Mouse (Mus musculus): ENCODE measurements at regions not wholly inside any gene's neighbourhood (a gene's known extent, or its start where the extent isn't known, plus 50 kb on each side); places are given as distances from the start of the nearest gene placed in this dataset.

- WGBS, result 79% methylated on average over 11 of the region's 11 CpGs
- H3K36me3 ChIP-seq (ENCODE audit: control insufficient read depth, insufficient read depth, low read length), result no peaks in the 10 kb centered on the region
- no peak for ATAC-seq (ENCODE audit: low read depth)
- H3K4me3 ChIP-seq (ENCODE audit: low read depth, low read length), result no peak overlapping the region
- H3K27ac ChIP-seq (ENCODE audit: low read depth, low read length), result no peak overlapping the region
- no peaks in the 10 kb centered on the region for H3K27me3 ChIP-seq (ENCODE audit: control insufficient read depth, insufficient read depth, low read length)
- no peak overlapping the region for H3K9ac ChIP-seq (replicated peaks; ENCODE audit: low read depth, low read length)
- no peaks in the 10 kb centered on the region for H3K4me1 ChIP-seq (ENCODE audit: control insufficient read depth, insufficient read depth, low read length)
- H3K9me3 ChIP-seq (ENCODE audit: control insufficient read depth, low read length), result no peaks in the 10 kb centered on the region
- no peak overlapping the region for H3K4me2 ChIP-seq (ENCODE audit: low read depth, low read length)
These were observed 171.6 kb upstream of the Pkn2 start for GRCm38 (mm10) chr3:143053286-143053993.

DNA sequence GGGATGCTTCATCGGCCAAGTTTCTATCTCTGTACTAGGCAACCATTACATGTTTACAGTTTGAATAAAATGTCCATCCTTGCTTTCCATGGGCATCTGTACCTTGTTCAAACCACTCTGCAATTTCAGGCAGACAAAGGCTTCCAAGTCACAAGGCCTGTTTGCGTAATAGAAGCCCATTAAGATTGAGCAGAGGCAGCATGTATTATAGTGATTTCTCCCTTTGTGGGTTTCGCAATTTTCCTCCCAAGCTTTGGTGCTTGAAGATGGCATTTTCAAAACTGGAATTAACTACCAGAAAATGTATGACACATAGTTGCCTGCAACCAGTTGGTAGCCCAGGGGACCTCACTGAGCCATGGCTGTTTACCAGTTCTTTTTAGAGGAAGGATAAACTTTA lies 158.9 kb upstream of the Pkn2 start:
- no peak for ATAC-seq (ENCODE audit: low read depth)

DNA sequence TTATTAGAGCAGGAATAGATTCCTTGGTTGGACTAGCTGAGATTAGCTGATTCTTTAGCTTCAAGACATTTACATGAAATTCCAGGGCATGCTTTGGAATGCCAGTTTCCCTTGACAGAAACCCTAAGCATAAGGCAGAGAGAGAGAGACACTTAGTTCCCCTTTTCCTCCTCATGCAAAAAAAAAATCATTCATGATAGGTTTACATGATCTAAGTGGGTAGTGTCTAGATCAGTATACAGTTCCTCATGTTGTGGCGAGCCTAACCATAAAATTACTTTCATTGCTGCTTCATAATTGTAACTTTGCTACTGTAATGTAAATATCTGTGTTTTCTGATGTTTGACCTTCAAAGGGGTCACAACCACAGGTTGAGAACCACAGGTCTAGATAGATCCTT lies 154.3 kb upstream of the Pkn2 start:
- H3K4me1 ChIP-seq (ENCODE audit: control insufficient read depth, insufficient read depth, low read length), result no peaks in the 10 kb centered on the region
- no peaks in the 10 kb centered on the region for H3K36me3 ChIP-seq (ENCODE audit: control insufficient read depth, insufficient read depth, low read length)
- no peak overlapping the region for H3K9ac ChIP-seq (replicated peaks; ENCODE audit: low read depth, low read length)
- no peak overlapping the region for H3K4me3 ChIP-seq (ENCODE audit: low read depth, low read length)
- ATAC-seq (ENCODE audit: low read depth), result no peak
- no peaks in the 10 kb centered on the region for H3K9me3 ChIP-seq (ENCODE audit: control insufficient read depth, low read length)
- 89% methylated on average over 1 of the region's 1 CpGs for WGBS
- H3K4me2 ChIP-seq (ENCODE audit: low read depth, low read length), result no peak overlapping the region
- no peaks in the 10 kb centered on the region for H3K27me3 ChIP-seq (ENCODE audit: control insufficient read depth, insufficient read depth, low read length)
- no peak overlapping the region for H3K27ac ChIP-seq (ENCODE audit: low read depth, low read length)

More for the DNA sequence above, 158.9 kb upstream of the Pkn2 start:
- Histone ChIP-seq H3K9me3 (ENCODE audit: control insufficient read depth, low read length) (no peaks in the 10 kb centered on the region), H3K9ac (replicated peaks; ENCODE audit: low read depth, low read length) (no peak overlapping the region), H3K4me1 (ENCODE audit: control insufficient read depth, insufficient read depth, low read length) (no peaks in the 10 kb centered on the region), H3K27me3 (ENCODE audit: control insufficient read depth, insufficient read depth, low read length) (no peaks in the 10 kb centered on the region), H3K27ac (ENCODE audit: low read depth, low read length) (no peak overlapping the region), H3K36me3 (ENCODE audit: control insufficient read depth, insufficient read depth, low read length) (no peaks in the 10 kb centered on the region), H3K4me2 (ENCODE audit: low read depth, low read length) (no peak overlapping the region), H3K4me3 (ENCODE audit: low read depth, low read length) (no peak overlapping the region)
- WGBS, result 89% methylated on average over 3 of the region's 3 CpGs

DNA sequence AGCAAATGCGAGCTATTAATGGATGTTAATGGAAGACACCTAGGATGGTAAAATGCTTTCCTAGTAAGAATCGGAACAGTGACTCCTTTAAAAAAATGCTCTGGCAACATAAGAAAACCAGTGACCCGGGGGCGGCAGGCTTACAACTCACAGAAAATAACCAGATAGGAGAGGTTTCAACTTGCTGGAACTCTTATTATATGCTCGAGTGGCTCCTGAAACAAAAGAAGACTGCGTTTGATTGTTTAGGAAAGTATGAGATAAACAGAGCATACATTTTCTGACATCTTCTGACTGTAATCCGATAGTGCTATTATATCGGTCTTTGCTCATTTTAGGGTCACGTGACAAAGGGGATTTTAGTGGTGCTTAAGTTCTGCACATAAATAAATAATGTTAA lies 152.8 kb upstream of the Pkn2 start:
- no peak overlapping the region for H3K27ac ChIP-seq (ENCODE audit: low read depth, low read length)
- no peak for ATAC-seq (ENCODE audit: low read depth)
- 84% methylated on average over 9 of the region's 9 CpGs for WGBS
- H3K4me2 ChIP-seq (ENCODE audit: low read depth, low read length), result no peak overlapping the region
- no peak overlapping the region for H3K4me3 ChIP-seq (ENCODE audit: low read depth, low read length)
- no peaks in the 10 kb centered on the region for H3K4me1 ChIP-seq (ENCODE audit: control insufficient read depth, insufficient read depth, low read length)
- H3K27me3 ChIP-seq (ENCODE audit: control insufficient read depth, insufficient read depth, low read length), result no peaks in the 10 kb centered on the region
- no peaks in the 10 kb centered on the region for H3K9me3 ChIP-seq (ENCODE audit: control insufficient read depth, low read length)
- no peak overlapping the region for H3K9ac ChIP-seq (replicated peaks; ENCODE audit: low read depth, low read length)
- no peaks in the 10 kb centered on the region for H3K36me3 ChIP-seq (ENCODE audit: control insufficient read depth, insufficient read depth, low read length)

DNA sequence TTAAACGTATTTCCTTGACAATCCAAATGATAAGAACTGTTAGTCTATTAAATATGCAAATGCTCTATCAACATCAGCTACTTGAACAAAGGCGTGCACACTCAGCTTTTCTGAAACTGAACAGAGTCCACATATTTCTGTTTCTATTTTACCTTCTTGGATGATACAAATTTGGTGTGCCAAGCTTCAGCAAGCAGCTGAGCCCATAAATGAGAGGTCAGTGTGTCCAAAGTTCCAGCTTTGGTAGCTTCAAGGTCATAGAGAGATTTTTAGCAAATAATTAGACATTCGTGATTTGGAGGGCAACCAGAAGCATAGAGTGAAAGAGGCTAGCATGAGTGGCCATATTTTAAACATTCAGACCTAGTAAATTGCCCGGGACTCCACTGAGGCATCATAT lies 140.7 kb upstream of the Pkn2 start:
- no peak for ATAC-seq (ENCODE audit: low read depth)
- 83% methylated on average over 4 of the region's 4 CpGs for WGBS
- no peaks in the 10 kb centered on the region for H3K36me3 ChIP-seq (ENCODE audit: control insufficient read depth, insufficient read depth, low read length)

DNA sequence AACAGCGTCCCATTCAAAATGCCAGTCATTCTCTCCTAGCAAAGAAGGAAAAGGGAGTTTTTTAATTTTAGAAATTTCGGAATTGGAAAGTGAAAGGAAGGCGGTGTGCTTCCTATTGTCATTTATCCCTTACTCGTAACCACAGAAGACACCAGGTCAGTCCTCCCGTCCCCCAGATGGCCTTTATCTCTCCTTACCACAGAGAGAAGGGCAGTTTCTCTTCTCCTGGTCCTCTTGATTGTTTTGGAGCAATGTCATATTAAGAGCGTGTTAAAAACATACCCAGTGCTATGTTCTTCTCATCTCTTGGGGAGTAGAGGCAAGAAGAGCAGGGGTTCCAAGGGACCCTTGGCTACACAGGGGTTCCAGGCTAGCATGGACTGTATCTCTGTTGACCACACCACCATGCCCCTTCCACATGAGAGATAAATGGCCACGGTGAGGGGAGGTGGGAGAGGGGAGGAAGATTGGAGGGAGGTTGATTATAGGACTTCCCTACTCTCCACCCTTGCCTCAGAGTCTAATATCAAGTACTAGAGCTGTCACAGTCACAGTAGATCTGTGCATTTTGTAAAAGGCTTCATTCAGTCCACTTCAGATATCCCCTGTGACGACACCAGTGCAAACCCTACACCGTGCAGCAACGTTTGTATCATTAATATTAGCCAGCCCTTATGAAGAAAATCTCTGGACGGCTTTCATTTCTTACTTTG lies 139.5 kb upstream of the Pkn2 start:
- no peaks in the 10 kb centered on the region for H3K27me3 ChIP-seq (ENCODE audit: control insufficient read depth, insufficient read depth, low read length)
- H3K4me1 ChIP-seq (ENCODE audit: control insufficient read depth, insufficient read depth, low read length), result no peaks in the 10 kb centered on the region
- WGBS, result 80% methylated on average over 11 of the region's 11 CpGs
- H3K4me2 ChIP-seq (ENCODE audit: low read depth, low read length), result no peak overlapping the region
- H3K9me3 ChIP-seq (ENCODE audit: control insufficient read depth, low read length), result no peaks in the 10 kb centered on the region
- no peak overlapping the region for H3K9ac ChIP-seq (replicated peaks; ENCODE audit: low read depth, low read length)
- no peak overlapping the region for H3K27ac ChIP-seq (ENCODE audit: low read depth, low read length)
- no peak for ATAC-seq (ENCODE audit: low read depth)
- H3K4me3 ChIP-seq (ENCODE audit: low read depth, low read length), result no peak overlapping the region
- H3K36me3 ChIP-seq (ENCODE audit: control insufficient read depth, insufficient read depth, low read length), result no peaks in the 10 kb centered on the region

More for the DNA sequence above, 140.7 kb upstream of the Pkn2 start:
- H3K9ac ChIP-seq (replicated peaks; ENCODE audit: low read depth, low read length), result no peak overlapping the region
- H3K9me3 ChIP-seq (ENCODE audit: control insufficient read depth, low read length), result no peaks in the 10 kb centered on the region
- no peak overlapping the region for H3K27ac ChIP-seq (ENCODE audit: low read depth, low read length)
- H3K4me2 ChIP-seq (ENCODE audit: low read depth, low read length), result no peak overlapping the region
- no peaks in the 10 kb centered on the region for H3K27me3 ChIP-seq (ENCODE audit: control insufficient read depth, insufficient read depth, low read length)
- H3K4me1 ChIP-seq (ENCODE audit: control insufficient read depth, insufficient read depth, low read length), result no peaks in the 10 kb centered on the region
- H3K4me3 ChIP-seq (ENCODE audit: low read depth, low read length), result no peak overlapping the region

DNA sequence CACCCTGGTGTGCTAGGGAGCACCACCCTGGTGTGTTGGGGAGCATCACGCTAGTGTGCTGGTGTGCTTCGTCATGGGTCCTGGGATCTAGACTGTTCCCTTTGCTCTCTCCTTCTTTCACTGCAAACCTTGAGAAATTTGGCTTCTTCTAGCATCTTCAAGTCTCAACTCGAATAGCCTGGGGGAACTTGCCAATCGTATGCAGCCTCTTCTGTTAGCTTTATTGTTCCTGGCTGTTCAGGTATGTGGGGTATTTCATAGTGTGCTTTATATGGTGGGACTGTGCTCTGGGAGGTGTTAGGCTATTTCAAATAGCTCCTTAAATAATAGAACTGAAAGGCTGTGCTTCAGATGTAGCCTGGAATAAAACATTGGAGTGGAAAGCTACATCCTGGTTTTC lies 135.7 kb upstream of the Pkn2 start:
- no peak for ATAC-seq (ENCODE audit: low read depth)
- no peaks in the 10 kb centered on the region for H3K4me1 ChIP-seq (ENCODE audit: control insufficient read depth, insufficient read depth, low read length)
- H3K9ac ChIP-seq (replicated peaks; ENCODE audit: low read depth, low read length), result no peak overlapping the region
- H3K36me3 ChIP-seq (ENCODE audit: control insufficient read depth, insufficient read depth, low read length), result no peaks in the 10 kb centered on the region
- no peak overlapping the region for H3K27ac ChIP-seq (ENCODE audit: low read depth, low read length)
- H3K9me3 ChIP-seq (ENCODE audit: control insufficient read depth, low read length), result no peaks in the 10 kb centered on the region
- WGBS, result 88% methylated on average over 4 of the region's 4 CpGs
- no peaks in the 10 kb centered on the region for H3K27me3 ChIP-seq (ENCODE audit: control insufficient read depth, insufficient read depth, low read length)
- H3K4me2 ChIP-seq (ENCODE audit: low read depth, low read length), result no peak overlapping the region
- no peak overlapping the region for H3K4me3 ChIP-seq (ENCODE audit: low read depth, low read length)

GRCm38 (mm10) chr3:143016758-143017157 lies 135.0 kb upstream of the Pkn2 start:
- 89% methylated on average over 5 of the region's 5 CpGs for WGBS
- H3K27ac ChIP-seq (ENCODE audit: low read depth, low read length), result no peak overlapping the region
- no peak for ATAC-seq (ENCODE audit: low read depth)

GRCm38 (mm10) chr3:143014421-143014820 lies 132.6 kb upstream of the Pkn2 start:
- H3K4me3 ChIP-seq (ENCODE audit: low read depth, low read length), result no peak overlapping the region
- ATAC-seq (ENCODE audit: low read depth), result no peak
- 91% methylated on average over 4 of the region's 4 CpGs for WGBS
- no peak overlapping the region for H3K27ac ChIP-seq (ENCODE audit: low read depth, low read length)
- H3K9me3 ChIP-seq (ENCODE audit: control insufficient read depth, low read length), result no peaks in the 10 kb centered on the region
- no peaks in the 10 kb centered on the region for H3K27me3 ChIP-seq (ENCODE audit: control insufficient read depth, insufficient read depth, low read length)
- H3K36me3 ChIP-seq (ENCODE audit: control insufficient read depth, insufficient read depth, low read length), result no peaks in the 10 kb centered on the region
- H3K9ac ChIP-seq (replicated peaks; ENCODE audit: low read depth, low read length), result no peak overlapping the region
- no peaks in the 10 kb centered on the region for H3K4me1 ChIP-seq (ENCODE audit: control insufficient read depth, insufficient read depth, low read length)
- H3K4me2 ChIP-seq (ENCODE audit: low read depth, low read length), result no peak overlapping the region

More at GRCm38 (mm10) chr3:143016758-143017157, 135.0 kb upstream of the Pkn2 start:
- Histone ChIP-seq H3K9ac (replicated peaks; ENCODE audit: low read depth, low read length) (no peak overlapping the region), H3K4me2 (ENCODE audit: low read depth, low read length) (no peak overlapping the region), H3K27me3 (ENCODE audit: control insufficient read depth, insufficient read depth, low read length) (no peaks in the 10 kb centered on the region), H3K4me1 (ENCODE audit: control insufficient read depth, insufficient read depth, low read length) (no peaks in the 10 kb centered on the region), H3K9me3 (ENCODE audit: control insufficient read depth, low read length) (no peaks in the 10 kb centered on the region), H3K4me3 (ENCODE audit: low read depth, low read length) (no peak overlapping the region), H3K36me3 (ENCODE audit: control insufficient read depth, insufficient read depth, low read length) (no peaks in the 10 kb centered on the region)

All from neural tube, embryonic 14.5 days (tissue).